Mouse (Mus musculus): ENCODE measurements at regions not wholly inside any gene's neighbourhood (a gene's known extent, or its start where the extent isn't known, plus 50 kb on each side); places are given as distances from the start of the nearest gene placed in this dataset.

- H3K27me3 ChIP-seq (ENCODE audit: control insufficient read depth, insufficient read depth, low read length, poor library complexity, severe bottlenecking) = no peaks in the 10 kb centered on the region
- no peaks in the 10 kb centered on the region for H3K9me3 ChIP-seq (replicated peaks; ENCODE audit: control insufficient read depth, insufficient read depth, low read length, poor library complexity, severe bottlenecking)
- no peak overlapping the region for H3K9ac ChIP-seq (ENCODE audit: low read depth, poor library complexity, severe bottlenecking)
- TF ChIP-seq EP300 (IDR thresholded peaks at IDR 0.05; ENCODE audit: insufficient read depth, low read depth, low read length) (no peak), CTCF (IDR thresholded peaks at IDR 0.05; ENCODE audit: low read depth, low read length) (no peak), POLR2A (IDR thresholded peaks at IDR 0.05; ENCODE audit: insufficient read depth, low read length) (no peak)
- H3K4me3 ChIP-seq (ENCODE audit: low read depth, low read length) = no peak overlapping the region
- H3K27ac ChIP-seq (ENCODE audit: insufficient read depth, low read length) = no peak overlapping the region
- H3K4me1 ChIP-seq (ENCODE audit: control insufficient read depth, insufficient read depth, low read length) = no peaks in the 10 kb centered on the region
- no peaks in the 10 kb centered on the region for H3K36me3 ChIP-seq (ENCODE audit: control insufficient read depth, insufficient read depth, low read length, poor library complexity, severe bottlenecking)
These were observed 53.5 kb upstream of the Ypel5 start for GRCm38 (mm10) chr17:72782775-72783174.

DNA sequence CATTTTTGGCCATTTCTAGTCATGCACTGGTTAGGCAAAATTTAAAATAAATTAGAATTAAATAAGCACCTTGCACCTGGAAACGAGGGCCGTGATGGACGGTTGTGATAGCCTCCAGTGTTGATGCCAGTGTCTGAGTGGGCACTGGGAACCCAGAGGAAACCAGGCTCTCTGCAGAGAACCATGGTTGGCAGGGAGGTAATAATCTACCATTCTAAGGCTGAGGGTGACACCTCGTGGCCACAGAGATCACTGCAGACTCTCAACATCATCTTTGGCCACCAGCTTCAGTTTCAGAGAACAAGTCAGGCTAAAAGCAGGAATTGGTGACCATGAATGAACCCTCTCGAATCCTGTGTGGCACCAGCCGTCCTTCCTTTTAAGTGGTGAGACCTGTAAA lies 54.5 kb upstream of the Ypel5 start:
- Histone ChIP-seq H3K36me3 (ENCODE audit: control insufficient read depth, insufficient read depth, low read length, poor library complexity, severe bottlenecking) (no peaks in the 10 kb centered on the region), H3K9ac (ENCODE audit: low read depth, poor library complexity, severe bottlenecking) (no peak overlapping the region), H3K9me3 (replicated peaks; ENCODE audit: control insufficient read depth, insufficient read depth, low read length, poor library complexity, severe bottlenecking) (no peaks in the 10 kb centered on the region), H3K4me1 (ENCODE audit: control insufficient read depth, insufficient read depth, low read length) (no peaks in the 10 kb centered on the region), H3K4me3 (ENCODE audit: low read depth, low read length) (no peak overlapping the region), H3K27me3 (ENCODE audit: control insufficient read depth, insufficient read depth, low read length, poor library complexity, severe bottlenecking) (no peaks in the 10 kb centered on the region), H3K27ac (ENCODE audit: insufficient read depth, low read length) (no peak overlapping the region)
- TF ChIP-seq CTCF (IDR thresholded peaks at IDR 0.05; ENCODE audit: low read depth, low read length) (peak; percentile 60), POLR2A (IDR thresholded peaks at IDR 0.05; ENCODE audit: insufficient read depth, low read length) (no peak)

GRCm38 (mm10) chr17:72768266-72768665 lies 68.0 kb upstream of the Ypel5 start:
- no peak overlapping the region for H3K4me3 ChIP-seq (ENCODE audit: low read depth, low read length)
- no peak overlapping the region for H3K27ac ChIP-seq (ENCODE audit: insufficient read depth, low read length)
- H3K36me3 ChIP-seq (ENCODE audit: control insufficient read depth, insufficient read depth, low read length, poor library complexity, severe bottlenecking) = no peaks in the 10 kb centered on the region
- no peak overlapping the region for H3K9ac ChIP-seq (ENCODE audit: low read depth, poor library complexity, severe bottlenecking)
- no peaks in the 10 kb centered on the region for H3K4me1 ChIP-seq (ENCODE audit: control insufficient read depth, insufficient read depth, low read length)
- TF ChIP-seq EP300 (IDR thresholded peaks at IDR 0.05; ENCODE audit: insufficient read depth, low read depth, low read length) (no peak), POLR2A (IDR thresholded peaks at IDR 0.05; ENCODE audit: insufficient read depth, low read length) (no peak), CTCF (IDR thresholded peaks at IDR 0.05; ENCODE audit: low read depth, low read length) (no peak)
- no peaks in the 10 kb centered on the region for H3K9me3 ChIP-seq (replicated peaks; ENCODE audit: control insufficient read depth, insufficient read depth, low read length, poor library complexity, severe bottlenecking)
- H3K27me3 ChIP-seq (ENCODE audit: control insufficient read depth, insufficient read depth, low read length, poor library complexity, severe bottlenecking) = no peaks in the 10 kb centered on the region

GRCm38 (mm10) chr17:72760937-72761336 lies 75.3 kb upstream of the Ypel5 start:
- H3K9ac ChIP-seq (ENCODE audit: low read depth, poor library complexity, severe bottlenecking) = no peak overlapping the region
- no peak overlapping the region for H3K27ac ChIP-seq (ENCODE audit: insufficient read depth, low read length)
- TF ChIP-seq CTCF (IDR thresholded peaks at IDR 0.05; ENCODE audit: low read depth, low read length) = no peak
- no peaks in the 10 kb centered on the region for H3K27me3 ChIP-seq (ENCODE audit: control insufficient read depth, insufficient read depth, low read length, poor library complexity, severe bottlenecking)
- H3K36me3 ChIP-seq (ENCODE audit: control insufficient read depth, insufficient read depth, low read length, poor library complexity, severe bottlenecking) = no peaks in the 10 kb centered on the region
- no peaks in the 10 kb centered on the region for H3K9me3 ChIP-seq (replicated peaks; ENCODE audit: control insufficient read depth, insufficient read depth, low read length, poor library complexity, severe bottlenecking)
- H3K4me3 ChIP-seq (ENCODE audit: low read depth, low read length) = no peak overlapping the region
- no peaks in the 10 kb centered on the region for H3K4me1 ChIP-seq (ENCODE audit: control insufficient read depth, insufficient read depth, low read length)

DNA sequence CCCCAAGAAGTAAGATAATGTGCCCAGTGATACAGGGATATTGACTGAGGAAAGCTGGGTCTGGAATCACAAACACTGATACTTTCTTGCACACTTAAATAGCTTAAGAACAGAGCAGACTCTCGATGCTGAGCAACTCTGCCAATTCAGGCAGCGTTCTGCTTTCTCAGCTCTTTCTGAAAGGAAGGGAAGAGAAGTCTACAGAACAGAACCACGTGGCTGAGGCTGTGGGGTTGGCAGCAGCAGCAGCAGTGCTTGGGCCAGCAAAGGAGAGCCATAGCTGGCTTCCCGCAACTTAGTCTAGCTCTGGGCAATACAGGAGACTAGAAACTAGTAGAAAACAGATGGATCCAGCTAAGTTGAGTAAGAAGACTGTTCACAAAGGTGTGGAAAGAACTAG lies 89.8 kb upstream of the Ypel5 start:
- TF ChIP-seq EP300 (IDR thresholded peaks at IDR 0.05; ENCODE audit: insufficient read depth, low read depth, low read length) (no peak), CTCF (IDR thresholded peaks at IDR 0.05; ENCODE audit: low read depth, low read length) (no peak), POLR2A (IDR thresholded peaks at IDR 0.05; ENCODE audit: insufficient read depth, low read length) (no peak)
- H3K27ac ChIP-seq (ENCODE audit: insufficient read depth, low read length) = no peak overlapping the region
- H3K4me1 ChIP-seq (ENCODE audit: control insufficient read depth, insufficient read depth, low read length) = no peaks in the 10 kb centered on the region
- no peak overlapping the region for H3K4me3 ChIP-seq (ENCODE audit: low read depth, low read length)
- H3K27me3 ChIP-seq (ENCODE audit: control insufficient read depth, insufficient read depth, low read length, poor library complexity, severe bottlenecking) = no peaks in the 10 kb centered on the region
- H3K36me3 ChIP-seq (ENCODE audit: control insufficient read depth, insufficient read depth, low read length, poor library complexity, severe bottlenecking) = no peaks in the 10 kb centered on the region
- H3K9me3 ChIP-seq (replicated peaks; ENCODE audit: control insufficient read depth, insufficient read depth, low read length, poor library complexity, severe bottlenecking) = no peaks in the 10 kb centered on the region
- no peak overlapping the region for H3K9ac ChIP-seq (ENCODE audit: low read depth, poor library complexity, severe bottlenecking)

GRCm38 (mm10) chr17:72733006-72733405 lies 103.2 kb upstream of the Ypel5 start:
- no peak for TF ChIP-seq EP300 (IDR thresholded peaks at IDR 0.05; ENCODE audit: insufficient read depth, low read depth, low read length)
- no peak for TF ChIP-seq POLR2A (IDR thresholded peaks at IDR 0.05; ENCODE audit: insufficient read depth, low read length)
- TF ChIP-seq CTCF (IDR thresholded peaks at IDR 0.05; ENCODE audit: low read depth, low read length) = no peak
- Histone ChIP-seq H3K4me1 (ENCODE audit: control insufficient read depth, insufficient read depth, low read length) (no peaks in the 10 kb centered on the region), H3K9me3 (replicated peaks; ENCODE audit: control insufficient read depth, insufficient read depth, low read length, poor library complexity, severe bottlenecking) (no peaks in the 10 kb centered on the region), H3K4me3 (ENCODE audit: low read depth, low read length) (no peak overlapping the region), H3K36me3 (ENCODE audit: control insufficient read depth, insufficient read depth, low read length, poor library complexity, severe bottlenecking) (no peaks in the 10 kb centered on the region), H3K27me3 (ENCODE audit: control insufficient read depth, insufficient read depth, low read length, poor library complexity, severe bottlenecking) (no peaks in the 10 kb centered on the region), H3K9ac (ENCODE audit: low read depth, poor library complexity, severe bottlenecking) (no peak overlapping the region), H3K27ac (ENCODE audit: insufficient read depth, low read length) (no peak overlapping the region)

Data from ES-Bruce4 (cell line).